Mouse (Mus musculus) forebrain, postnatal 0 days (tissue): ENCODE results near the gene Smg7. TPM values are rescaled to one million over a fixed set of nuclear protein-coding genes. Genes with fewer than 3 reads are reported as not detected.

Experiments
- ATAC-seq: fragments of 200-750 bp; cut with Nextera tagmentation; 2 replicates; pipeline ENCODE4 v1.8.0; 2017; ENCODE audit warnings: mild to moderate bottlenecking, moderate library complexity
- DNase-seq: peaks from one replicate; pipeline ENCODE4 v3.0.0-alpha.2; 2015
- H3K27ac ChIP-seq: fragments of 300-500 bp; sonication (generic); 2 replicates; pipeline ENCODE4 v1.5.1; 2014; ENCODE audit warnings: low read depth, mild to moderate bottlenecking, antibody characterized with exemption, low read length, moderate library complexity, mixed read lengths
- H3K27me3 ChIP-seq: fragments of 300-500 bp; sonication (generic); 2 replicates; pipeline ENCODE4 v1.6.1; 2014; ENCODE audit warnings: mild to moderate bottlenecking, low read length, mixed read lengths; ENCODE audit not compliant: insufficient read depth
- H3K36me3 ChIP-seq: fragments of 300-500 bp; sonication (generic); 2 replicates; pipeline ENCODE4 v1.6.1; 2014; ENCODE audit warnings: mild to moderate bottlenecking, moderate library complexity; ENCODE audit not compliant: insufficient read depth
- H3K4me1 ChIP-seq: fragments of 300-500 bp; sonication (generic); 2 replicates; pipeline ENCODE4 v1.6.1; 2014; ENCODE audit warnings: antibody characterized with exemption; ENCODE audit not compliant: insufficient read depth
- H3K4me2 ChIP-seq: fragments of 300-500 bp; sonication (generic); 2 replicates; pipeline ENCODE4 v1.6.1; 2014; ENCODE audit warnings: low read depth, mild to moderate bottlenecking, moderate library complexity
- H3K4me3 ChIP-seq: fragments of 300-500 bp; sonication (generic); 2 replicates; pipeline ENCODE4 v1.5.1; 2014; ENCODE audit warnings: low read depth, low read length, mixed read lengths
- H3K9ac ChIP-seq: fragments of 300-500 bp; sonication (generic); 2 replicates; pipeline ENCODE4 v1.6.1; 2014; ENCODE audit warnings: mild to moderate bottlenecking
- H3K9me3 ChIP-seq: fragments of 300-500 bp; sonication (generic); 2 replicates; pipeline ENCODE4 v1.6.1; 2016; ENCODE audit warnings: low read length
- CTCF ChIP-seq: sonication (generic); IDR thresholded peaks from 2 replicates; pipeline ENCODE4 v1.5.1; 2016; ENCODE audit warnings: antibody characterized with exemption, control low read depth, low read depth
- WGBS: fragments of 180-500 bp; shearing (Covaris S2); extraction: QIAGEN DNeasy Blood & Tissue Kit; methylation state at CpG from one replicate; pipeline ENCODE4 v1.1.7; 2014; 5-methylcytosine and 5-hydroxymethylcytosine counted together
- polyA plus RNA-seq: library from polyadenylated mRNA; unstranded; fragments of >200 nt; fragmentation: Nextera tagmentation; extraction: Ambion mirVana; gene quantifications from 2 replicates; pipeline ENCODE4 v1.2.1, GENCODE M21; 2015
- total RNA-seq: library from RNA; depleted of rRNA; stranded (reverse); fragments of >200 nt; gene quantifications from 2 replicates; pipeline ENCODE4 v1.2.3, GENCODE M21; 2014

The Smg7 gene
- total and polyA plus RNA-seq, 2 experiments from 2014 or later, result 26.1 to 67.7 TPM

DNA sequence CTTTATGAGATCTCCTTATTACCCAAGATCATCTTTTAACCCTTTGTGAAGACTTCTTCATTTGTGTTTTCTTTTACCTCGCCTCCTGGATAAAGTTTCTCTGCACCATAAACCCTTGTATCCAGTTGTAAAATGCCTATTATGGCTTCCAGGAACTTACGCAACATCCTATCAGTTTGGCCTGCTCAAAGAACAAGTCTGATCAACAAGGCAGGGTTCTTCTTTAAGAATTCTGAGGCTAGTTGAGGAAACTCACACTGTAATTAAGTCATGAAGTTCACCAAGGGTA lies 94.1 kb downstream of the Smg7 start:
- no peaks in the 10 kb centered on the region for H3K27me3 ChIP-seq
- no peak overlapping the region for H3K27ac ChIP-seq
- H3K36me3 ChIP-seq, result no peaks in the 10 kb centered on the region
- H3K9me3 ChIP-seq, result no peaks in the 10 kb centered on the region
- no peak for DNase-seq
- no peak for TF ChIP-seq CTCF
- no peak for ATAC-seq
- no peak overlapping the region for H3K4me3 ChIP-seq
- no peaks in the 10 kb centered on the region for H3K4me1 ChIP-seq
- WGBS, result 85% methylated on average over 2 of the region's 2 CpGs
- no peak overlapping the region for H3K4me2 ChIP-seq
- no peak overlapping the region for H3K9ac ChIP-seq

- Histone ChIP-seq H3K9me3 (no peaks in the 10 kb centered on the region), H3K4me1 (no peaks in the 10 kb centered on the region), H3K4me3 (no peak overlapping the region), H3K4me2 (no peak overlapping the region), H3K9ac (no peak overlapping the region), H3K27me3 (no peaks in the 10 kb centered on the region), H3K36me3 (no peaks in the 10 kb centered on the region), H3K27ac (no peak overlapping the region)
- ATAC-seq, result no peak
- WGBS, result 76% methylated on average over 18 of the region's 18 CpGs
- TF ChIP-seq CTCF, result no peak
- no peak for DNase-seq
Observed at GRCm38 (mm10) chr1:152807619-152808391, 94.6 kb downstream of the Smg7 start.

DNA sequence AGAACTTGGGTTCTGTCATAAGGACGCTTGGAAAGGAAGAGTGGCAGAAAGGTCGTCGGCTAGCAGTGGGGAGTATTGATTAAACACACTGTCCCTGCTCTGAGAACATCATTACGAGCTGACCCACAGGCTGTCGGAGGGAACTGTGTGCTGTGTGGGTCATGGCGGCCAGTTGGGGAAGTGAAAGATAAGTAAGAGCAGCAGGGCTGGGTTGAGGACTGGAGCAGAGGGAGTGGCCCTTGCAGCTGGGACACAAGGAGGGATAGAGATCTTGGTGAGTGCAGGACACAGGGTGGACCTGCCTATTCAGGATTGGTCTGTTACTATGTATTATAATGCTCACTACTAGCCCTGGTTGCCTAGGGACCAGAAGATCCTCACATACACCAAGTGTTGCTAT lies 97.5 kb downstream of the Smg7 start:
- H3K9me3 ChIP-seq, result no peaks in the 10 kb centered on the region
- no peaks in the 10 kb centered on the region for H3K36me3 ChIP-seq
- 87% methylated on average over 6 of the region's 6 CpGs for WGBS
- ATAC-seq, result peak; percentile 48; the same call in 1 of the 2 replicates
- no peaks in the 10 kb centered on the region for H3K27me3 ChIP-seq
- H3K4me2 ChIP-seq, result no peak overlapping the region
- no peak overlapping the region for H3K4me3 ChIP-seq
- no peaks in the 10 kb centered on the region for H3K4me1 ChIP-seq
- no peak for DNase-seq
- TF ChIP-seq CTCF, result no peak
- H3K27ac ChIP-seq, result no peak overlapping the region
- no peak overlapping the region for H3K9ac ChIP-seq

- ATAC-seq, result no peak
- H3K27ac ChIP-seq, result no peak overlapping the region
Observed at GRCm38 (mm10) chr1:152800633-152801176, 101.7 kb downstream of the Smg7 start.

DNA sequence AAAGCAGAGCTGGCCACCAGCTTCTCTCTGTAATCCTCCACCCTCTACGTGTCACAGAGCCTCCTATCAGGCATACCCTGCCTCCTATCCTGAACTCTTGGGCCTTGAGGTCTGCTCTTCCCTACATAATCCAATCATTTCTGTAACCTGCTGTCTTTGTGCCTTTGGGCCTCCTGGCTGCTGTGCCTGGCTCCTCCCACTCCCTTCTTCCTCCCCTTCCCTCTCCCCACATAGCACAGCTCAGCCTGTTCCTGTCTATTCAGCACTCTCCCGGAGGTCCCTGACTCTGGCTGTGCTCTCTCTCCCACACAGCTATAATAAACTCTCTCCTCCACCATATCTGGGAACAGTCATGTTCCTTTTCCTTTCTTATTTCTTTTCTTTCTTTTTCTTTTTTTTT lies 102.5 kb downstream of the Smg7 start, which contains the start of gene Ncf2:
Ncf2 (plus strand) TSS at position 298 of the 400 bp plus-strand sequence.
- 13% methylated on average over 2 of the region's 2 CpGs for WGBS
- Histone ChIP-seq H3K9me3 (no peaks in the 10 kb centered on the region), H3K36me3 (no peaks in the 10 kb centered on the region), H3K4me3 (no peak within 1 kb of the TSS), H3K9ac (no peak within 1 kb of the TSS), H3K4me2 (no peak within 1 kb of the TSS), H3K27ac (no peak within 1 kb of the TSS), H3K27me3 (no peaks in the 10 kb centered on the region), H3K4me1 (no peaks in the 10 kb centered on the region)
- ATAC-seq, result peak; percentile 76
- DNase-seq, result no peak
- TF ChIP-seq CTCF, result no peak

More at GRCm38 (mm10) chr1:152800633-152801176, 101.7 kb downstream of the Smg7 start:
- no peaks in the 10 kb centered on the region for H3K36me3 ChIP-seq
- TF ChIP-seq CTCF, result no peak
- no peaks in the 10 kb centered on the region for H3K27me3 ChIP-seq
- no peaks in the 10 kb centered on the region for H3K4me1 ChIP-seq
- no peak for DNase-seq
- 89% methylated on average over 13 of the region's 13 CpGs for WGBS
- H3K9ac ChIP-seq, result no peak overlapping the region
- H3K4me2 ChIP-seq, result no peak overlapping the region
- H3K9me3 ChIP-seq, result no peaks in the 10 kb centered on the region
- no peak overlapping the region for H3K4me3 ChIP-seq

- DNase-seq (no peak), ATAC-seq (no peak)
- Histone ChIP-seq H3K4me3 (no peak overlapping the region), H3K27ac (no peak overlapping the region), H3K4me1 (no peaks in the 10 kb centered on the region), H3K9ac (no peak overlapping the region), H3K9me3 (no peaks in the 10 kb centered on the region), H3K36me3 (no peaks in the 10 kb centered on the region), H3K4me2 (no peak overlapping the region), H3K27me3 (no peaks in the 10 kb centered on the region)
- TF ChIP-seq CTCF, result no peak
- 82% methylated on average over 9 of the region's 9 CpGs for WGBS
Observed at GRCm38 (mm10) chr1:152798125-152798524, 104.3 kb downstream of the Smg7 start.

- no peak overlapping the region for H3K4me3 ChIP-seq
- no peak overlapping the region for H3K9ac ChIP-seq
- H3K4me2 ChIP-seq, result no peak overlapping the region
- no peak overlapping the region for H3K27ac ChIP-seq
- DNase-seq, result no peak
- no peaks in the 10 kb centered on the region for H3K36me3 ChIP-seq
- H3K9me3 ChIP-seq, result no peaks in the 10 kb centered on the region
- WGBS, result 86% methylated on average over 8 of the region's 8 CpGs
- no peak for ATAC-seq
- no peaks in the 10 kb centered on the region for H3K27me3 ChIP-seq
- no peaks in the 10 kb centered on the region for H3K4me1 ChIP-seq
- TF ChIP-seq CTCF, result no peak
Observed at GRCm38 (mm10) chr1:152796683-152797263, 105.7 kb downstream of the Smg7 start.
